Mouse (Mus musculus) embryonic facial prominence, embryonic 12.5 days (tissue): ENCODE data around the gene Cmc1. TPM values are rescaled to one million over a fixed set of nuclear protein-coding genes. Genes with fewer than 3 reads are reported as not detected.

Experiments used
- polyA plus RNA-seq: library from polyadenylated mRNA; unstranded; fragments of >200 nt; fragmentation: Nextera tagmentation; extraction: Ambion mirVana; gene quantifications from 2 replicates; pipeline ENCODE4 v1.2.1, GENCODE M21; 2016

The Cmc1 gene
- polyA plus RNA-seq, 1 experiment from 2014 or later = 44.8 TPM

Other genes with a start within 250 kb of the Cmc1 start
- gene Azi2, start 109.7 kb downstream of the Cmc1 start, polyA plus RNA-seq = 75.3 and 76.0 TPM in 2 replicates